Mouse (Mus musculus) CH12F3 (cell line): ENCODE measurements around the gene Sec1.

Experiments used
- in situ Hi-C: fragments of 300-500 bp; cut with MboI; formaldehyde crosslinking; loops from 2 replicates; pipeline ENCODE4 v1.14.3; 2020; ENCODE audit warnings: low sequenced_read_pairs

The Sec1 gene

DNA sequence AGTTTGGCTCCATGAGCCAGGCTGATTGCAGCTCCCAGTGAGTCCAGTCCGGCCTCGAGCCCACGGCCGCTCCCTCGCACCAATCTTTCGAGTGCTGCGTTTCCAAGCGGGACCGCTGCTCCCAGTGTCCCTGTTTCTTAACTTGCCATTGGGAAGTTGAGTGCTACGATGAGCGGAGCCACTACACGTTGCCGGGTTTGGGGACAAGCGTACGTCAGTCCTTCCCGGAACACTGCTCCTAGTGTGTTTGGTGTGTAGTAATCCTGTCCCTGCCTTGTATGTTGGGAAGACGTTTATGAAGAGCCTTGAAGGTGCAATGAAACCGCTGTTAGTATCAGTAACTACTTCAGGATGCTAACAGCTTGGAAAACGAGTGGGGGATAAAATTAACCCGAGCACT, 24.1 kb upstream of the Sec1 start:
- in situ Hi-C loops, result no loop called here

DNA sequence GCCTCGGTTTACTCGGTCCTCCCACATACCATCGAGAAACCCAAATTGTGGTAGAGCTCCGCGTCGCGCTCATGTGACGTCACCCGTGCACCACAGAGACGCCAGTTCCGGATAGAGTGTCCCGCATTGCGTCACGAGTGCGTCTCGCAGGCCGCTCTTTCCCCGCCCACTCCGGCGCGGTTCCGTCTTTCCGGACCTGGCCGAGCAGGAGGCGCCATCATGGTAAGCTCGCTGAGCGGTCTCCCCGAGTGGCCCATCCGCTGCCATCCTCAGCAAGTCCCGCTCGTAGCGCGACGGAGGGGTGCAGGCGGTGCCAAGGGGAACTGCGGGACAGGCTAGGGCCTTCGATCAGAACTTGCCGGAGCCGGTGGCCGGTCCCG, 23.7 kb upstream of the Sec1 start, which contains the start of gene Sphk2:
Gene Sphk2, minus strand, starts transcription at position 85 of the 380 bp plus-strand sequence.
- in situ Hi-C loops, result no loop called here

DNA sequence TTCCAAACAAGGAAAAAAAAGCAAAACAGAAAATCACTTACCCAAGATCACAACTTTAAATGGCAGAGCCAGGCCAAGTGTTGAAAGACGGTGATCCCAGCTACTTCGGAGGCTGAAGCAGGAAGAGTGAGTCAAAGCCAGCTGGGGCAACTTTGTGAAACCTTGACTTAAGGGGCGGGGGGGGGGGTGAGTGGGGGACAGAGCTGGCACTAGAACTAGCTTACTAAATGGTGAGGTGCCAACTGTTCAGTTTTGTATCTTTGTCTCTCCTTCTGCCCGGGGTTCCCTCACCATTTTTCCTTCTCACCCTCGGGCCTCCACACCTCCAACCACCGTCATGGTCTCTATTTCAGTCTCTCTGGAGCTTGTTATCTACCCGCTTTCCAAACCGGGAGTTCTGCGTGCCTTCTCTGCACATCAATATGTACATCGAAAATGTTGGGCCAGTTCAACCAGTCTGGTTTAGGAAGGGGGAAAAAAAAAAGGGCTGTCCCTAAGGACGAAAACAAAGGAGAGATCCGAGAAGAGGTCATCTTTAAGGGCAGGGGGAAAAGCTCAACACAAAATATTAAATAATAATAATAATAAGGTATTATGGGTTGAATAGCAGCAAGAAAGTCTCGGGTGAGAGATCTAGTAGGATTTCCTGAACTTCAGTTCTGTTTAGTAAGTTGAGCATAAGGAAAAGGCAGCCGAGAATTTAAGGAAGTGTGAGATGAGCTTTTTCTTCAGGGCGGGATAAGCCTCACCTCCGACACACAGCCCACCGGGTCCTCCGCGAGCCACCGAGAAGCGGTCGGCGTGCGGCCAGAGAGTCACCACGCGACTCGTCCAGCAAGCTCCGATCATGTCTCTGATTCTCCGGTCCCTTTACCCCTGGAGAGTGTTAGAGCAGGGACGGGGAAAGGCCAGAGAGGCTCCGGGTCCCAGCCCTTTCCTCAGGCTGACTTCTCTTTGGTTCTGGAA, 23.0 kb upstream of the Sec1 start:
- in situ Hi-C loops, result no loop called here

DNA sequence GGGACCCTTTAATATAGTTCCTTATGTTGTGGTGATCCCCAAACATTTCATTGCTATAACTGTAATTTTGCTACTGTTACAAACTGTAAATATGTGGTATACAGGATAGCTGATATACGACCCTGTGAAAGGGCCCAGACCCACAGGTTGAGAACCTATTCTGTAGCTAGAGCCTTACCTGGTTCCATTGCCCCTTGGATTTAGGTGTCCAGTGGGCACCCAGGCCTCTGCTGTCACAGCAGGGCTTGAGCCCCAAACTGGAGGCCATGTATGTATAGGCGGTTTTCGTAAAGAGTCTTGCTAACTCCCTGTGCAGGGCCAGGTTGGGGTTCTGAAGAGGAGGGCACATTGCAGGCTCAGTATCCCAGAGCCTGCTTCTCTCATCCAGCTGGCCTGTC, 22.3 kb upstream of the Sec1 start:
- in situ Hi-C loops, result no loop called here

DNA sequence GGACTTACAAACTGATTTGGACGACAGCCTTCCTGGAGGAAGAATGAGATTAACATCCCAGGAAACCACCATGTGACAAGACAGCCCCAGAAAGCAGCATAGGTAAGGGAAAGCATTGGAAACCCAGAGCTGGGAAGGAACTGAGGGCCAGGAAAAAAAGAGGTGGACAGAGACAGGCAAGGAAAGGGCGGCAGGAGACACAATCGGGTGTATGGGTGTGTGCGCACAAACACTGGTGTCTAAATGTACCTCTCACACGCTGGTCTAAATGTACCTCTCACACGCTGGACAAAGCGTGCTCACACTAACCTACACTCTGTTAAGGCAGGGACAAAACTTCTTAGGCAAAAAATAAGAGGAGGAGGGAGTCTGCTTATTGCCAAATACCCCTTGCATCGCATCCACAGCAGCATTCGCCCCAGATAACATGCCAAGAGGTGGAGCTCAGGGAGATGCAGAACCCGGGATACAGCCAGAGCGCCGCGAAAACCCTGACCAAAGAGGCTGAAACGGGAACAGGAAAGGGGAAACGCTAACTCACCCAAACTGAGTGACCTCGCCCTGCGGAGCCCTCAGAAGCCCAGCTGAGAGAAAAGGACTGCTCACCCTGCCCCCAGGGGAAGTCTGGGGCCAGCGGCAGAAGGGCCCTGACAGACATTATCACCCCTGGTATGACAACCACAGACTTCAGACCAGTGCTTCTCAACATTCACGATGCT, 21.7 kb upstream of the Sec1 start:
- in situ Hi-C loops, result no loop called here

DNA sequence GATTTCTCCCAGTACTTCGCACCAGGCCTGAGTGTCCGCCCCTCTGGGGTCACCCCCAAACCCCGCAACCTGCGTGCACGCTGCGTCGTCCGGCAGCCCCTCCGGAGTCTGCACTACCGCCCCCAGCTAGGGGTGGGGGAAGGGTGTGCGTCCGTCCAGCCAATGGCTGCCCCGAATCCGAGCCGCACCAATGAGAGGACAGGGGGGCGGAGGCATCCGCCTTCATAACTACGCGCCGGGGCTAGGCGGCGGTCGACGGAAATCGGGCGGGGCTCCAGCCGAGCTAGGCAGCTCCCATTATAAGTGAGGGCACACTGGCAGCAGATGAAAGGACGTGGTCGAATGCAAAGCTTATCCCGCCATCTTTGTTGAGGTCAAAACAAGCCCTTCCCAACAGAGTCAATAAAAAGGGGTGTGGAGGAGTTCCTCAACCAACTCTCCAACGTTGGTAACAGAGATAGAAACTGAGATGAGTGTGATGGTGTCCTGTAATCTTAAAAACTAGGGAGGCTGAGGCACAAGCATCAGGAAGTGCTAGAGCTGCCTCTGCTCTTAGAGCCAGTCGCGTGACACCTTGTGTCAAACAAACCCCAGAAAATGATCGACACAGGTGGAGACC, 21.0 kb upstream of the Sec1 start, which contains the start of gene Rpl18:
Gene Rpl18, plus strand, starts transcription at position 368 of the 619 bp plus-strand sequence.
- in situ Hi-C loops, result no loop called here

DNA sequence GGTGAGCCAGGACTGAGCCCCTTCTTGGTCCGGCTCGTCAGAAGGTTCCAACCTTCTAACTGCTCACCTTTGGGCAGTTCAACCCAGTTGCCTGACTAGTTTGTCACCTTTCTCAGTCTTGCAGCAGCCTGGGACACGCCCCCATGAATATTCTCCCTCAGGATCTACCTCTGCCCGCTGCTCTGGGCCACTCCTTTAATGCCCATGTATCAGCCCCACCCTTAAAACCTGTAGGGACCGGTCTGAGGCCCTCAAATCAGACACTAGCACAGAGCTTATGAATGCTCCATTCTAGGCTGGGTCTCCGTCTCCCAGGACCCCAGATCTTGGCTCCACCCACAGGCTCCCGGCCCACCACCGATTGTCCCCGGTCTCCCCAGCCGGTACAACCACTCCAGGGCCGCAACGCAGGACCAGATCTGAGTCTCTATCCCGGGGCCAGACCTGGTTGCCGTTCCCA, 20.5 kb upstream of the Sec1 start:
- in situ Hi-C loops, result no loop called here

DNA sequence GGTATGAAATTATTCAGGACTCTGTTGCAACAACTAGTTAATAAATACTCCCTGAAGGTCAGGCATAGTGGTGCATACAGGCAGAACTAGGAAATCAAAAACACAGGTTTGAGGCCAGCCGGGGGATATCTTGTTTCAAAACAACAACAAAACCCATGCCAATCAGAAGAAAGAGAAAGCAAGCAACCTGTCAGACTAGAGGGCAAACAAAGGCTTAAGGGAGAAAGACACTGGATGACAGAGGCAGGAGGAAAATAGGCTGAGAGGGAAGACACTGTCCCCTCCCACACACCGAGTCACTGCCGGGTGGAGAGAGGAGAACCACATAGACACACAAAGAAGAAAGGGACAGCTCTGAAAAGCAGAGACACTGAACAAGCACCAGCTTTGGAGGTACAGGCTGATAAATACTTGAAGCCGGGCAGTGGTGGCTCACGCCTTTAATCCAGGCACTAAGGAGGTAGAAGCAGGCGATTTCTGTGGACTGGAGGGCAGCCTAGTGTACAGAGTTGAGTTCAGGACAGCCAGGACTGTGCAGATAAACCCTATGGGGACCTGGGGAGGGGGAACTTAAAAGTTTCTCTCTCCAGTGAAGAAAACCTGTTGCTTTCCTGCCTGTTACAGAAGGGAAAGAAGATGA, 19.8 kb upstream of the Sec1 start:
- in situ Hi-C loops, result no loop called here

DNA sequence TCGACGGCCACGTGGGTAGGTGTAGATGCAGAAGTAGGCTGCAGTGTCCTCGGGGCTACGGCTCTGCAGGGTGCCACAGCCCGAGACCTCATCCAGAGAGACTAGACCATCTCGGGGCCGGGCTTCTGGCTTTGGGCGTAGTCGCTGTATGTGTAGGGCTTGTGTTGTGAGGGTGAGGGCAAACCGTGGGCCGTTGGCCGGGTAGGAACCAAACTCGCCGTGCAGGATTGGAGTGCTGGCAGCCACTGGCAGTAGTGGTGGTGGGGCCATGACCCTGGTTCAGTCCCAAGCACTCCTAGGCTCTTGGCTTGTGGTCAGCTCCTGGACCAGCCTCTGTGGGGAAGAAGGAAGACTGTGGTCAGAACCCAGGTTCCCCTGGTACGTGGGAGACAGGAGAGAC, 19.2 kb upstream of the Sec1 start:
- in situ Hi-C loops, result no loop called here

DNA sequence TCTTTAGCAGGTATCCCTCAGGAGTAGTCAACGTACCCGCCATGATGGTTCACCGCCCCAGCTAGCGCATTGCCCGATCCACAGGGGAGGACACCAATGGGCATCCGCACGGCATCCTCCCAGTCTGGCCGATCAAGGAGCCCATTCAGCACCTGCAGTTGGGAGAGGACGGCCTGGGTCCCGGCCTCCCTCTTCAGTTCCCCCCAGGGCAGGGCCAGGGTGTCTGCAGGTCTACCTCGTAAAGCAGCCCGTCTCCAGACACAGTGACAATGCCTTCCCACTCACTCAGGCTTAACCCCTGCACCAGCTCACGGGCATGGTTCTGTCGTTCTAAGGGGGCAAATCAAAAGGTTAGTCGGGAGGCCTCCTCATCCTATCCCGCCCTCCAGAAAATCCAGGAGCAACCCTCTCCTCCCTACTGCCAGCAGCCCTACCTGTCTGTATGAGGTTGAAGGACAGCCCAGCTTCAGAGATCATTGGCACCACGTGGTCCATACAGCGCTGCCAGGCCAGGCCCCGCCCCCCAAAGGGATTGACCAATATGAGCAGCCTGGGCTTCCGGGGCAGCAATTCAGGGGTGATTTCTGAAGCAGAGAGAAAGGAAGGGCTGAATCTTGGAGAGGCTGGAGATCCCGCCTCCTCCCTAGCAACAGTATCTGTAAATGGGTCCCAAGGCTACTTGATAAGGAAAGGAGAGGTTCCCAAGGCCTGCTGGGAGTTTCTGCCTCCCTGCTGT, 18.0 kb upstream of the Sec1 start:
- in situ Hi-C loops, result no loop called here

DNA sequence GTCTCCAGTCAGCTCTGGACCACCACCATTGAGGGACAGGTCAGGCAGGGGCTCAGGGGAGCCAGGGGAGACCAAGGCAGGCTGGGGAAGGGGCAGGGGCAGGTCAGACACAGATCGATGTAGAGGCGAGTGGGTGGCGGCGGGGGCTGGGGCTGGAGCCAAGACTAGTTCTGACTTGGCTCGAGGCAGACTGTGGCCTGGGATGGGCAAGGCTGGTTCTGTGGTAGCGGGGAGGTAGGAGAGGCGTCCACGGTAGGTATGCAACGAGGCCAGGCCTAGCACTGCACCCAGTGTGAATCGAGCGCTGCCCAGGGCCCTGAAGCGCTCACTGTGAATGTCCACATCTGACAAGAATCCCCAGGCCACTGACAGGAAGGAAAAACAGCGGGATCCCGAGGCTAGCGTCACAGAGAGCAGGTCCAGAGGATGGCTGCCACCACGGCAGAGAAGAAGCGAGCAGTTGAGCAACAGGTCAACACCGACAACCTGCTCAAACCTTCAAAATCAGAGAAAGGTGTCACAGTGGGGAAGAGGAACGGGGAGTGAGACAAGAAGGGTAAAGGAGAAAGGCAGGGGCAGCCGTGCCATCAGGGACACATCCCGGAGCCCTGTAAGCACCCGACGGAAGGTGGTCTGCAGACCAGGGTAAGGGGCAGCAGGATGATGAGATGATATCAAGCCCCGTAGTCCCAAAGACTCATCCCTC, 17.3 kb upstream of the Sec1 start:
- in situ Hi-C loops, result no loop called here

DNA sequence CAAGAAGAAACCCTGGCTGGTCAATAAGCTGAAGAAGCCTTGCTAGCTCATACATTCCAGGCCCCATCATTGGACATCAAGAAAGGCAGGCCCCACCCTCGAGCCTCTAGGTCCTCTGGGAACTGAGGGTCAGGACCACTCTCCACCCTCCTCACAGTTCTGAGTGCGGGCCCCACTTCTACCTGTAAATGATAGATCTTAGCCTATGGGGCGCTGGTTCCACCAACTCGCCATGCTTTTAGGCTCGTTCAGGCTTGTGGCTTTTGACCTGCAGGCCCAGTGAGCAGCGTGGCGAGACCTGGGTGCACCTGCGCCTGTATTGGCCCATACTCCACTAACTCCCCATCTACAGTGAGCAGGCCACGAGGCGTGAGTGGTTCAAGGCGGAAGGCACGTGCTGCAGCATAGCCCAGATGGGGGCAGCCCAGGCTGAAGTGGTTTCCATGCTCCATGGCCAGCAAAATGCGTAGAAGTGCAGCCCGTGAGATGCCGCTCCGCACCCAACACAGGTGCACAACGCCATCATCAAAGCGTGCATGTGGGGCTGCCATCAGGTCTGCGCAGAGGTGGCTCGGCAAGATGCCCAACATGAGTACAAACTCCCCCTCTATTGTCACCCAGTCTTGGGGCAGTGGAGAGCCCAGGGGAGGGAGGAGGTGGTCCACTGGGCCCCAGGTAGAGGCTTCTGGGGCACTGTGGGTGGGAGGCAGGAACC, 16.4 kb upstream of the Sec1 start:
- in situ Hi-C loops, result no loop called here

DNA sequence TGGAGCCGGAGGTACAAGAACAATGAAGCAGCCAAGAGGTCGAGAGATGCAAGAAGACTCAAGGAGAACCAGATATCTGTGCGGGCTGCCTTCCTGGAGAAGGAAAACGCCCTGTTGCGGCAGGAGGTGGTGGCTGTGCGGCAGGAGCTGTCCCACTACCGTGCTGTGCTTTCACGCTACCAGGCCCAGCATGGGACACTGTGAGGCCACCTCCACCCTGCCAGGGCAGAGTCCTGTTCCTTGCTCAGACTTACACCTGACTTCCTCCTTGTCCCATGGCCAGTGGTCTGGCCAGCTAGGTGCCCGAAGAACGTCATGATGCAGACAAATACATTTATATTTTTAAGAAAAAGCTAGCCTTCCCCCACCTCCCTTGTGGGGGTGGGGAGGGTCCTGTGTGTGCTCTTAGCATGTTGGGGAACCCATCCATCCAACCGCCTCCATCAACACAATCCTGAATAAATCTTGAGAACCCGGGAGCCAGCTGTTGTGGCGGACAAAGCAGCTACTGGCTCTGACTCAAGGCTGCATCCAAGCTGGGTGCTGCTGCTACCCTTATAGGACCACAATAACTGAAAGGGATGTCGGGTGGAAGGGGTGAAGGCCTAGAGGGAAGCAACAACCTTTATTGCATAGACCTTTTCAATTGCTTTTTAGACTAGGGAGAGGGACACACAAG, 15.6 kb upstream of the Sec1 start:
- in situ Hi-C loops, result no loop called here

DNA sequence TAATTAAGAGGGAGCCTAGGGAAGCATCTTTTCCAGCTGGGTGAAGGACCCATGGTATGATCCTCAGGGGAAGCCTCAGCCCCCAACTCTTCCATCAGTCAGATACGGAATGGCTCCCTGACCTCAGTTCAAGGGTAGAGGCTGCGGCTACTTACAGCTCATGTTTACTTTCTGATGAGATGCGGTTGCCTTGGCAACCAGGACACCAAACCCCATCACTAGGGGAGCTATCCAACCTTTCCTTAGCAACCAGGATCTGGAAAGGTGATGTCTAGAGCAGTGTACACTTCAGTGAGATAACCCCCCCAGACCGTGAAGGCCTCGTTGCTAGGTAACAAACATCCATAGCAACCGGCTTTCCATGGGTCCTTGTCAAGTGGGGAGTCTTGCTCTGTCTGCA, 14.8 kb upstream of the Sec1 start:
- in situ Hi-C loops, result no loop called here

DNA sequence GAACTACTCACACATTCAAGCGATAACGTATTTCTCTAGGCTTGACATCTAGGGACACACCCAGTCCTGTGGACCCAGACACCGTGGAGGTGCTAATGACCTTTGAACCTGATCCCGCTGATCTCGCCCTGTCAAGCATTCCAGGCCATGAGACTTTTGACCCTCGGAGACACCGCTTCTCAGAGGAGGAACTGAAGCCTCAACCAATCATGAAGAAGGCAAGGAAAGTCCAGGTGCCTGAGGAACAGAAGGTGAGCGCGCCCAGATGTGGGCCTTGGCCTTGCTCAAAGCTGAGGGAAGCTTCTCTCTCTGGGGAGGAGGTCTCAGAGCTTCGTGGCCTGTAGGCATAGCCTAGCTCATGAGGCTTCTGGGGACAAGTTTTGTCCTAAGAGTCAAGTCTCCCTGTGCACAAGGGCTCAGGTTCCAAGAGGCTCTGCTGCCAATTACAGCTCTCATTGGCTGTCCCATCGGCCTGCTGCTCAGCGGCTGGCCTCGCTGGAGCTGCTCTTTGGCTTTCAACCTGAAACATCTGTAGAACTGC, 14.1 kb upstream of the Sec1 start:
- in situ Hi-C loops, result no loop called here

DNA sequence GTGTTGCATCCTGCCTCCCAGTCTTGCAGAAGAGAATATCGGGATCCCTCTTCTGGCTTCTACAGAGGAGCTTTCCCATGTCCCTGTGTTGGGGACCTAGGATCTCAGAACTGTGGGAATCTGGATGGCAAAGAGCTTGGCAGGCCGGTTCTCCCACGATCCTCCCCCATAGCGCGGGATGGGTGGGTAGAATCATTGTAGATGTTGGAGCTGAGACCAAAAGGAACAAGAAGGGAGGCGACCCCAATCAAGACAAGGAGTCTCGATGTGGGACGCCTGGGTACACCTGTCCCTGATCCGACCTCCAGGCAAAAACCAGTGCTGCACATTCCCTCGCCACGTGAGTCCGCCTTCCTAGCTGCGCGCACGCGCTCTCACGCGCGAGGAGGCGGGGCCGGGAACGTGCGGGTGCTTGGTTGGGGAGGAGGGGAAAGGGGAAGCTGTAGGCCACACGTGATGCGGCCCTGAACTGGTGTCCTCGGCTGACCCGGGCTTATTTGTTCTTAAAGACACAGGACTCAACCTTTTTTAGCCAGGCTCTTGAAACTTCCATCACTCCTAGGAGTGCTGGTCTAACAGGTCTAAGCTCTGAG, 13.3 kb upstream of the Sec1 start:
- in situ Hi-C loops, result no loop called here

DNA sequence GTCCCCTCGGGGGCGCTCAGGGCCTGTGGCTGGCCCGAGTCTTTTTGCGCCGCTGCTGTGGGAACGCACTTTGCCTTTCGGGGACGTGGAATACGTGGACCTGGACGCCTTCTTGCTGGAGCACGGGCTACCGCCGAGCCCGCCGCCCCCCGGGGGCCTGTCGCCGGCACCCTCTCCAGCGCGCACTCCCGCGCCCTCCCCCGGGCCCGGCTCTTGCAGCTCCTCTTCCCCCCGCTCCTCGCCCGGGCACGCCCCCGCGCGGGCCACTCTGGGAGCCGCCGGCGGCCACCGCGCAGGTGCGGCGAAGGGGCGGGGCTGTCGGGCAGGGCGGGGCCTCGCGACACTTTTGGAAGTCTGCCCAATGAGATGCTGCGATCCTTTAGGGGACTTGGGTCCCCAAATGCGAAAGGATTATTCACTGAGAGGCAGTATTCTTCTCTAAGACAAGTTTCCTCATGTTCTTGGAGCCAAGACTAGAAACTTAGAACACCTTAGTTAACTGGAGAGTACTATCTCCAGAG, 12.6 kb upstream of the Sec1 start:
- in situ Hi-C loops, result no loop called here

DNA sequence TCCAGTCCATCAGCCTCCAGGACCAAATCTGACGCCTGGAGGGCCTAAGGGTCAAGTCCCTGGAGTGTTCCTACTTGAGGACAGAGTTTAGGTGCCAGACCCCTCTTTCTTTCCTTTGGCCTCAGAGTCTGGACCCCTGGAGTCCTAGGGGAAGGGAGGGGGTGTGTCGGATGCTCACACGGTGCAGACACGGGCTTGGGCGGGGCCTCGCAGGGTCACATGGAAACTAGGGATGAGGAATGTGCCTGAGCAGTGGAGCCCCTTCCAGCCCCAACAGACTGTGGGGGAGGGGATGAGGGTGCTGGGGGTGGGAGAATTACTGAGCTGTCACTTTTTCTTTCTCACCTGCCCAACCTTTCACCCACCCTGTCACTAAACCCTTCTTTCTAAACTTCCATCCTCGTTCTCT, 11.7 kb upstream of the Sec1 start:
- in situ Hi-C loops, result no loop called here
